Mouse (Mus musculus): Measurements from ENCODE around the gene Tanc2. TPM values are rescaled to one million over a fixed set of nuclear protein-coding genes. Genes with fewer than 3 reads are reported as not detected.

The Tanc2 gene
- polyA plus RNA-seq, 1 experiment from 2014 or later = 35.9 TPM

GRCm38 (mm10) chr11:105934816-105935215, 345.0 kb downstream of the Tanc2 start:
- Histone ChIP-seq H3K9ac (replicated peaks) (no peak overlapping the region), H3K4me2 (replicated peaks) (no peak overlapping the region), H3K4me3 (no peak overlapping the region), H3K9me3 (no peaks in the 10 kb centered on the region), H3K36me3 (no peaks in the 10 kb centered on the region), H3K27me3 (no peaks in the 10 kb centered on the region), H3K4me1 (no peaks in the 10 kb centered on the region), H3K27ac (replicated peaks) (no peak overlapping the region)
- WGBS = 59% methylated on average over 6 of the region's 6 CpGs
- ATAC-seq (replicated peaks) = no peak

GRCm38 (mm10) chr11:105935496-105935895, 345.7 kb downstream of the Tanc2 start:
- no peaks in the 10 kb centered on the region for H3K4me1 ChIP-seq
- H3K4me3 ChIP-seq = no peak overlapping the region
- H3K27me3 ChIP-seq = no peaks in the 10 kb centered on the region
- ATAC-seq (replicated peaks) = no peak
- no peaks in the 10 kb centered on the region for H3K9me3 ChIP-seq
- no peak overlapping the region for H3K27ac ChIP-seq (replicated peaks)
- H3K4me2 ChIP-seq (replicated peaks) = no peak overlapping the region
- WGBS = 92% methylated on average over 8 of the region's 8 CpGs
- H3K36me3 ChIP-seq = no peaks in the 10 kb centered on the region
- no peak overlapping the region for H3K9ac ChIP-seq (replicated peaks)

DNA sequence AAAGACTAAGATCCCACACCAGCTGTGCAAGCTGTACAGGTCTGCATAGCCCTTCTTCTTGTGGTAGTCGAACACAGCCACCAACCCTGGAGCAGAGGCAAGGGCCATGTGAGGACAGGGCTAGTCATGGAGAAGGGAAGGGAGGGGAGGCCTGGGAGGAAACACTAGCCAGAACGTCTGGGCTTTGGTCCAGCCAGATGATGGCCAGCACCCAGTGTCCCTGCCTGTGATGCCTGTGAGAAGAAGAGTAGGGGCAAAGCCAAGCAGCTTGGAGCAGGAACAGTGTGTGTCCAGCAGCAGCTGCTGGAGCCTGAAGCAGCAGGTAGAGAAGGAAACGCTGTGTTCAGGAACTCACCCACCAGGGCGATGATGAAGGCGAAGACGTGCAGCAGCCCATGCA, 346.4 kb downstream of the Tanc2 start:
- 86% methylated on average over 6 of the region's 6 CpGs for WGBS
- no peak overlapping the region for H3K9ac ChIP-seq (replicated peaks)
- no peaks in the 10 kb centered on the region for H3K4me1 ChIP-seq
- H3K4me3 ChIP-seq = no peak overlapping the region
- H3K36me3 ChIP-seq = no peaks in the 10 kb centered on the region
- no peak for ATAC-seq (replicated peaks)
- no peak overlapping the region for H3K27ac ChIP-seq (replicated peaks)
- H3K4me2 ChIP-seq (replicated peaks) = no peak overlapping the region
- no peaks in the 10 kb centered on the region for H3K9me3 ChIP-seq
- H3K27me3 ChIP-seq = no peaks in the 10 kb centered on the region

DNA sequence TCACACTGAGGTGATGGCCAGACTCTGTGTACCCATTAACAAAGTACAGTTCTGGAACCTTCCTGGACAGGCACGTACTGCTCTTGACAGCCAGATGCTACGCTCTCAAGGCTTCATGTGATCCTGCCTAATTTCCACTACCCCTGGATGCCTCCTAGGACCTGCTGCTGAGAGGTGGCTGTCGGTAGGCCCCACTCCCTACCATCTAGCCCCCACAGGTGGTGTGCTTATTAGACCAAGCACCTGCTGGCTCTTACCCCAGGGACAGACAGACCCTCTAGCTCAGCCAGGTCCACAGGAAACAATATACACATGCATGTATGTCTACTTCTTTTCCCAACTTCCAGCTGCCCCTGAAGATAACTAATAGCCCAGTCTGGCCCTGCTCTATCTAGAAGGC, 347.2 kb downstream of the Tanc2 start:
- Histone ChIP-seq H3K9me3 (no peaks in the 10 kb centered on the region), H3K9ac (replicated peaks) (no peak overlapping the region), H3K4me1 (no peaks in the 10 kb centered on the region), H3K27ac (replicated peaks) (no peak overlapping the region), H3K27me3 (no peaks in the 10 kb centered on the region), H3K36me3 (no peaks in the 10 kb centered on the region), H3K4me3 (no peak overlapping the region), H3K4me2 (replicated peaks) (no peak overlapping the region)
- ATAC-seq (replicated peaks) = no peak
- 94% methylated on average over 3 of the region's 3 CpGs for WGBS

DNA sequence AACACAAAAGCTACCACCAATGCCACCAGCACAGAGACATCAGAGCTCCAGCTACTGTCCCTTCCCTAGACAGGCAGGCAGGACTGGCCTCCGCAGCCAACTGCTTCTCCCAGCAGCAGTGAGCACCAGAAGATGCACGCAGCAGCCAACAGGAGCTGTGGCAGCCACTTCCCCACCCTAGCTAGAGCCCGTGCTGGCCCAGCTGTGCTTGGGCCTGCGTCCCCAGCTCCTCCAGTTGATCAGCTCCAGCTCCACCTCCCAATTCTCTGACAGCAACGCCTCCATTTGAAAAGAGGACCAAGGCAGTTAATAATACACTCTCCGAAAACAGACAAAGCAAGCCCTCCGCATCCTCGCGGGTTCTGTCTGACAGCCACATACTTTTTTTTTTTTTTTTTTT, 349.0 kb downstream of the Tanc2 start:
- no peaks in the 10 kb centered on the region for H3K36me3 ChIP-seq
- no peak overlapping the region for H3K9ac ChIP-seq (replicated peaks)
- WGBS = 31% methylated on average over 9 of the region's 9 CpGs
- peaks cover 10% of the 10 kb centered on the region for H3K4me1 ChIP-seq
- H3K27ac ChIP-seq (replicated peaks) = 0 out of 2 replicates have a peak overlapping the region, but pooled peaks have one; percentile 29
- H3K4me2 ChIP-seq (replicated peaks) = no peak overlapping the region
- peak; percentile 57 for ATAC-seq (replicated peaks)
- no peaks in the 10 kb centered on the region for H3K27me3 ChIP-seq
- no peaks in the 10 kb centered on the region for H3K9me3 ChIP-seq
- H3K4me3 ChIP-seq = no peak overlapping the region

DNA sequence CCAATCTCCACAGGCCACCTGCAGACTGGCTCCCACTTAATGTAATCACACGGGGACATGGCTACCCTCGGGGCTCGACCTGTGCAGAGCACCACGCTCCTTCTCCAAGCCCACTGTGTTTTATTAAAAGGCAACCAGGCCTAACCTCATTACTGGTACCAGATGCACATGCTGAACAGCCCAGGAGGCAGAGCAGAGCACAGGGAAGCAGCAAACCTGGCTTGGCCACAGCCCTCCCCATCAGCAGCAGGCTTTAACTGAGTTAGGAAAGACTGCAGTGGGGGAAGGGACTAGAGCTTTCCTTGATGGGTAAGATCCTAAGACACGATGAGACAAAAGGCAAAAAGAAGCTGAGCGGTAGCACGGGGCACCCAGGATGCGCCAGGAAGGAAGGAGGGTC, 352.2 kb downstream of the Tanc2 start:
- WGBS = 65% methylated on average over 8 of the region's 8 CpGs
- no peak for ATAC-seq (replicated peaks)
- no peak overlapping the region for H3K4me2 ChIP-seq (replicated peaks)
- no peaks in the 10 kb centered on the region for H3K36me3 ChIP-seq
- H3K4me1 ChIP-seq = peaks cover 13% of the 10 kb centered on the region
- no peak overlapping the region for H3K9ac ChIP-seq (replicated peaks)
- H3K4me3 ChIP-seq = no peak overlapping the region
- H3K27me3 ChIP-seq = no peaks in the 10 kb centered on the region
- H3K27ac ChIP-seq (replicated peaks) = no peak overlapping the region
- no peaks in the 10 kb centered on the region for H3K9me3 ChIP-seq

- Histone ChIP-seq H3K4me1 (peaks cover 13% of the 10 kb centered on the region), H3K27ac (replicated peaks) (no peak overlapping the region), H3K4me2 (replicated peaks) (peak overlapping the region; percentile 70), H3K9me3 (no peaks in the 10 kb centered on the region), H3K36me3 (no peaks in the 10 kb centered on the region), H3K27me3 (no peaks in the 10 kb centered on the region), H3K9ac (replicated peaks) (peak overlapping the region; percentile 51), H3K4me3 (peak overlapping the region; percentile 55)
- 4% methylated on average over 47 of the region's 47 CpGs for WGBS
- ATAC-seq (replicated peaks) = peak; percentile 57
Measured at GRCm38 (mm10) chr11:105943133-105944102, 353.6 kb downstream of the Tanc2 start.

DNA sequence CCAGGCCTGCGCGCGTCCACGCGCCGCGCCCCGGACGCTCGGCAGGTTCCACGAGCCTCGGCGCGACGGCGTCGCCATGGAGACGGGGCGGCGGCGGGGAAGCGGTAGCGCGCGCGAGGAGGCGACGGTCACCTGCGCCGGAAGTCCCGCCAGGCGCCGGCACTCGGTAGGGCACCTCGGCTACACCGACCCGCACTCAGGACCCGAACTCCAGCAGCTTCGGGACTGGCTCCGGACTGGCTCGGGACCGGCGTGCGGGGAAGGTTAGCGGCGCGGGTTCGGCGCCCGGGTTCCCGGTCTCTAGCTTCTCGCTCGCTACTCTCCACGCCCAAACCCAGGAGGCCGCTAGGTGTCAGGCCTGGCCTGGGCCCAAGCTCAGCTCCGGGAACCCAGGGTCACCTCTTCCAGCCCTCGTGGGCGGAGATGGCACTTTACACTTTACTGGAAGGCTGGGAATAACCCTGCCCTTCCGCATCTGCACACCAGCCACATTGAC, 354.4 kb downstream of the Tanc2 start:
- Histone ChIP-seq H3K27ac (replicated peaks) (no peak overlapping the region), H3K36me3 (no peaks in the 10 kb centered on the region)
- WGBS = under 1% methylated on average over 53 of the region's 59 CpGs

GRCm38 (mm10) chr11:105944770-105945672, 355.2 kb downstream of the Tanc2 start:
- 70% methylated on average over 16 of the region's 16 CpGs for WGBS
- no peak for ATAC-seq (replicated peaks)
- Histone ChIP-seq H3K27ac (replicated peaks) (no peak overlapping the region), H3K4me1 (peaks cover 13% of the 10 kb centered on the region), H3K36me3 (no peaks in the 10 kb centered on the region), H3K9me3 (no peaks in the 10 kb centered on the region), H3K4me3 (peak overlapping the region; percentile 55), H3K27me3 (no peaks in the 10 kb centered on the region), H3K9ac (replicated peaks) (no peak overlapping the region; the same call in 1 of the 2 replicates), H3K4me2 (replicated peaks) (peak overlapping the region; percentile 70)

More for the DNA sequence above, 354.4 kb downstream of the Tanc2 start:
- peak; percentile 77 for ATAC-seq (replicated peaks)
- Histone ChIP-seq H3K27me3 (no peaks in the 10 kb centered on the region), H3K4me2 (replicated peaks) (peak overlapping the region; percentile 70), H3K9ac (replicated peaks) (peak overlapping the region; percentile 51), H3K9me3 (no peaks in the 10 kb centered on the region), H3K4me3 (peak overlapping the region; percentile 55), H3K4me1 (peaks cover 13% of the 10 kb centered on the region)

DNA sequence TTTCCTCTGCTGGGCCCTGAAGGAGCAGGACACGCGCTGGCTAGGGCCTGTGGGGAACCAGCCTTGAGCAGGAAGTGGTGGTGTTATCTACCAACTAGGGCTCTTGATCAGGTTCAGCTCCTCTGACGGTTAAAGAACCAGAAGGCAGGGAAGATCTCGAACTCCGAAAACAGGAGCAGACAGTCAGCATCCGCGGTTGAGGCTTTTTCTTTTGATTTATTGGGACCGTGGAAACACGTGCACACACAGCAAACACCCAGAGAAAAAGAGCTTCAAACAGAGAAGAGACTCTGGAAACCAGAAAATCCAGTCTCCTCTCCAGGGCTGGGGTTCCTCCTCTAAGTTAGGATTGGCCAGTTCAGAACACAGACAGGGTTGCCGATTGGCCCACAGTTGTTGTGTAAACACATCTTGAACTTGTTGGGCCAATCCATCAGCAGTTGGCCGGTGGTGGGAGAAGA, 356.9 kb downstream of the Tanc2 start:
- Histone ChIP-seq H3K9ac (replicated peaks) (no peak overlapping the region), H3K9me3 (no peaks in the 10 kb centered on the region), H3K4me2 (replicated peaks) (no peak overlapping the region), H3K4me3 (no peak overlapping the region), H3K27me3 (no peaks in the 10 kb centered on the region), H3K36me3 (no peaks in the 10 kb centered on the region), H3K4me1 (peaks cover 13% of the 10 kb centered on the region), H3K27ac (replicated peaks) (no peak overlapping the region)
- 56% methylated on average over 11 of the region's 11 CpGs for WGBS
- no peak for ATAC-seq (replicated peaks)

DNA sequence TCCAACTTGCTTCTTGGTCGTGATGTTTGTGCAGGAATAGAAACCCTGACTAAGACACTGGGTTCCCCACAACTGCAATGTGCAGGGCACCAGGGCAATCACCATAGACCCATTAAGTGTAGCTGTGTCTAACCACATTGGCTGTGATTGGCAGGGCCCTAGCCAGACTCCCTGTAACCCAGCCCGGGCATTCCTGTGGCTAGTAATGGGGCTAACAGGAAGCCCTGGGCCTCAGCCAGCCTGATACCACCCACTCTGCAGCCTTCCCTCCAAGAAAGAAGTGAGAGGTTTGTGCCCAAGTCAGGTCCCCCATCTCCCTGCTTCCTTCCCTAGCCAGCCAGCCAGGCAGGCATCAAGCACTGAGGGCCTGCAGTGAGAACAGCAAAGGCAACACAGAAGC, 358.5 kb downstream of the Tanc2 start:
- no peak overlapping the region for H3K4me2 ChIP-seq (replicated peaks)
- H3K4me1 ChIP-seq = peaks cover 8% of the 10 kb centered on the region
- WGBS = 69% methylated on average over 2 of the region's 2 CpGs
- no peak for ATAC-seq (replicated peaks)
- H3K9ac ChIP-seq (replicated peaks) = no peak overlapping the region
- no peak overlapping the region for H3K4me3 ChIP-seq
- no peaks in the 10 kb centered on the region for H3K9me3 ChIP-seq
- no peak overlapping the region for H3K27ac ChIP-seq (replicated peaks)
- H3K36me3 ChIP-seq = no peaks in the 10 kb centered on the region
- no peaks in the 10 kb centered on the region for H3K27me3 ChIP-seq

GRCm38 (mm10) chr11:105950519-105950918, 360.7 kb downstream of the Tanc2 start:
- no peak for ATAC-seq (replicated peaks)
- H3K4me2 ChIP-seq (replicated peaks) = no peak overlapping the region
- H3K4me3 ChIP-seq = no peak overlapping the region
- no peak overlapping the region for H3K9ac ChIP-seq (replicated peaks)
- no peaks in the 10 kb centered on the region for H3K36me3 ChIP-seq
- H3K27ac ChIP-seq (replicated peaks) = no peak overlapping the region
- 80% methylated on average over 4 of the region's 4 CpGs for WGBS
- H3K9me3 ChIP-seq = no peaks in the 10 kb centered on the region
- no peaks in the 10 kb centered on the region for H3K27me3 ChIP-seq
- H3K4me1 ChIP-seq = no peaks in the 10 kb centered on the region
